Mouse (Mus musculus): ENCODE data around the gene Cbx5. TPM values are rescaled to one million over a fixed set of nuclear protein-coding genes. Genes with fewer than 3 reads are reported as not detected.
A peak's percentile ranks its signal among the peaks of the same experiment; 100 is the strongest.

Cbx5 gene
- polyA plus RNA-seq, 1 experiment: 54.8 TPM

DNA sequence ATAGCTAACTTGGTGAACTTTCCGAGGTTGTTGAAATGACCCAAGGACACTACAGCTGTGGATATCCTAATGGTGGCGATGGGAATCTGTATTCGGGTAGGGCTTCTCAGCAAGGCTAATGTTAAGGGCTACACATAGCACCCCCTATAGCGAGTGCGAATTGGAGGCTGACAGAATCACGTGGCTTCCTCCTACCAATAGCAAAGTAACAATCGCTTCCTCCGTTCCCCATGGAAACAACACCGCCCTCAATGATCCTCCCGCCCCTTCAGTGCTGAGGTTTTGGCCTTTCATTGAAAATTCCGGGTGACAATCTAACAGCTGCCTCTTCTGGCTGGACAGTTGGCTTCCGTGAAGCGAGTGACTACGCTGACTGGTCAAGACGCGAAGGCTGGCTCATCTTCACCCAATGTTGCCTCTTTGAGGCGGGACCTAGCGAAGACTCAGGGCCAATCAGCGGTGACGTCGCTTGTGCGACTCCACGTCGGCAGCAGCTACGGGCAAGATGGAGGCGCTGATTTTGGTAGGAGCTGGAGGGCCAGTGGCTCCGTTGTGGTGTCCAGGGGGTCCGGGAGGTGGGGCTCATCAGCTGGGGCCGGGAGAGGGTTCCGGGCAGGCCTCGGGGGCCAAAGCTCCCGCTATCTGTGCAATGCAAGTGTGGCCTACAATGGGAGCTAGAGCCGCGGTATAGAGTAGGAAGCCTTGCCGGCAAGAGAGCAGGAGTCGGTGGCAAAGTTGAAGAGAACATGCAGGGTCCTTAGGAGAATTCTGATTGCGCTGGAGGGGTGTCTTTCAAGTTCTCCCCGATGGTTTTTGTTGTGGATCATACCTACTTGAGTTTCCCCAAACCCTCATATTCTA lies 33.0 kb upstream of the Cbx5 start, which contains the start of gene Copz1:
TSS of gene Copz1 (plus strand) at position 296 of the 861 bp plus-strand sequence.
- Histone ChIP-seq H3K4me3 (peak within 1 kb of the TSS; percentile 59), H3K36me3 (ENCODE audit: control insufficient read depth, insufficient read depth) (no peaks in the 10 kb centered on the region), H3ac (ENCODE audit: control insufficient read depth, insufficient read length) (peak within 1 kb of the TSS; percentile 16), H3K4me2 (ENCODE audit: low read depth) (peak within 1 kb of the TSS; percentile 87), H3K79me2 (ENCODE audit: control insufficient read depth, insufficient read depth) (peaks cover 31% of the 10 kb centered on the region), H3K27me3 (ENCODE audit: control insufficient read depth, insufficient read depth, insufficient read length) (no peaks in the 10 kb centered on the region)
- TF ChIP-seq SRF (IDR thresholded peaks at IDR 0.05; ENCODE audit: control insufficient read depth, insufficient read length, low read depth) (peak; percentile 59), MAX (IDR thresholded peaks at IDR 0.05; ENCODE audit: low read depth) (no peak), USF1 (IDR thresholded peaks at IDR 0.05; ENCODE audit: low read depth) (peak; percentile 99), POLR2AphosphoS2 (IDR thresholded peaks at IDR 0.05; ENCODE audit: insufficient read length, low read depth) (peak; percentile 85), CEBPB (IDR thresholded peaks at IDR 0.05; ENCODE audit: insufficient read depth, poor library complexity, severe bottlenecking) (no peak), POLR2A (IDR thresholded peaks at IDR 0.05; ENCODE audit: insufficient read length, low read depth) (peak; percentile 89), TCF12 (IDR thresholded peaks at IDR 0.05; ENCODE audit: insufficient read depth, poor library complexity, severe bottlenecking) (no peak)

GRCm38 (mm10) chr15:103268903-103269302 lies 29.3 kb upstream of the Cbx5 start:
- no peak overlapping the region for H3K4me2 ChIP-seq (ENCODE audit: low read depth)
- no peak overlapping the region for H3K4me3 ChIP-seq
- peaks cover 12% of the 10 kb centered on the region for H3K79me2 ChIP-seq (ENCODE audit: control insufficient read depth, insufficient read depth)
- no peak overlapping the region for H3ac ChIP-seq (ENCODE audit: control insufficient read depth, insufficient read length)
- H3K36me3 ChIP-seq (ENCODE audit: control insufficient read depth, insufficient read depth): no peaks in the 10 kb centered on the region
- no peaks in the 10 kb centered on the region for H3K27me3 ChIP-seq (ENCODE audit: control insufficient read depth, insufficient read depth, insufficient read length)
- TF ChIP-seq E2F4 (IDR thresholded peaks at IDR 0.05; ENCODE audit: insufficient read depth): no peak
- no peak for TF ChIP-seq MYOG (IDR thresholded peaks at IDR 0.05; ENCODE audit: control insufficient read depth in 1 of 3, insufficient read depth in 1 of 3, insufficient read length in 2 of 3, low read depth in 2 of 3)
- TF ChIP-seq POLR2AphosphoS2 (IDR thresholded peaks at IDR 0.05; ENCODE audit: insufficient read length, low read depth): no peak

- no peak overlapping the region for H3K4me2 ChIP-seq (ENCODE audit: low read depth)
- H3K27me3 ChIP-seq (ENCODE audit: control insufficient read depth, insufficient read depth, insufficient read length): no peaks in the 10 kb centered on the region
- H3K4me3 ChIP-seq: no peak overlapping the region
- no peaks in the 10 kb centered on the region for H3K79me2 ChIP-seq (ENCODE audit: control insufficient read depth, insufficient read depth)
- no peaks in the 10 kb centered on the region for H3K36me3 ChIP-seq (ENCODE audit: control insufficient read depth, insufficient read depth)
- no peak overlapping the region for H3ac ChIP-seq (ENCODE audit: control insufficient read depth, insufficient read length)
- no peak for TF ChIP-seq POLR2AphosphoS2 (IDR thresholded peaks at IDR 0.05; ENCODE audit: insufficient read length, low read depth)
- no peak for TF ChIP-seq CEBPB (IDR thresholded peaks at IDR 0.05; ENCODE audit: insufficient read depth, poor library complexity, severe bottlenecking)
- no peak for TF ChIP-seq MAX (IDR thresholded peaks at IDR 0.05; ENCODE audit: low read depth)
- no peak for TF ChIP-seq TCF3 (IDR thresholded peaks at IDR 0.05; ENCODE audit: insufficient read length, low read depth)
- no peak for TF ChIP-seq POLR2A (IDR thresholded peaks at IDR 0.05; ENCODE audit: insufficient read length, low read depth)
- TF ChIP-seq SRF (IDR thresholded peaks at IDR 0.05; ENCODE audit: control insufficient read depth, insufficient read length, low read depth): no peak
- TF ChIP-seq E2F4 (IDR thresholded peaks at IDR 0.05; ENCODE audit: insufficient read depth): no peak
- TF ChIP-seq MYOD1 (IDR thresholded peaks at IDR 0.05; ENCODE audit: control insufficient read depth in 1 of 3, insufficient read length in 2 of 3, low read depth in 2 of 3): no peak
- no peak for TF ChIP-seq USF1 (IDR thresholded peaks at IDR 0.05; ENCODE audit: low read depth)
- no peak for TF ChIP-seq MYOG (IDR thresholded peaks at IDR 0.05; ENCODE audit: control insufficient read depth in 1 of 3, insufficient read depth in 1 of 3, insufficient read length in 2 of 3, low read depth in 2 of 3)
- no peak for TF ChIP-seq REST (IDR thresholded peaks at IDR 0.05; ENCODE audit: insufficient read depth, insufficient read length)
- TF ChIP-seq TCF12 (IDR thresholded peaks at IDR 0.05; ENCODE audit: insufficient read depth, poor library complexity, severe bottlenecking): no peak
Measured at GRCm38 (mm10) chr15:103264794-103265193, 25.2 kb upstream of the Cbx5 start.

DNA sequence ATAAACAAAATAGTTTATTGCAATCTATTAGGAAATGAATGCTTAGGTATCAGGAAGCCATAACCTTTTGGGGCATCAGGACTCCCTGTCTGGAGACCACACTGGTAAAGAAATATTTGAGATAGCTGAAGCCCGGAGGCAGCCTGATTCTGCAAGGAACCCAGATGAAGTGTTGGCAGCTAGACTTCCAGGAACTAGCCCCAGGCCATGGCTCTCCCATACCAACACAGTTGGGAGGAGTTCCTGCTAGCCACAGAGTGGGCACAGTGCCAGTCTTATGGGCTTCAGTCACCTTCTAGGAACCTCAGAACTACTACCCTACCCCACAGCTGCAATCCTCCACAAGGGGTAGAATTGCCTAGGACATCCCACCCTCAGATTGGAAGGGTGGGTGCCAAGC lies 20.4 kb upstream of the Cbx5 start:
- H3K4me3 ChIP-seq: no peak overlapping the region
- no peak overlapping the region for H3K4me2 ChIP-seq (ENCODE audit: low read depth)
- TF ChIP-seq MYOG (IDR thresholded peaks at IDR 0.05; ENCODE audit: control insufficient read depth in 1 of 3, insufficient read depth in 1 of 3, insufficient read length in 2 of 3, low read depth in 2 of 3) (peak in 1 of 3 experiments; percentile 32), USF1 (IDR thresholded peaks at IDR 0.05; ENCODE audit: low read depth) (no peak)
- no peaks in the 10 kb centered on the region for H3K36me3 ChIP-seq (ENCODE audit: control insufficient read depth, insufficient read depth)
- H3ac ChIP-seq (ENCODE audit: control insufficient read depth, insufficient read length): no peak overlapping the region
- no peaks in the 10 kb centered on the region for H3K27me3 ChIP-seq (ENCODE audit: control insufficient read depth, insufficient read depth, insufficient read length)
- no peaks in the 10 kb centered on the region for H3K79me2 ChIP-seq (ENCODE audit: control insufficient read depth, insufficient read depth)

GRCm38 (mm10) chr15:103259162-103259561 lies 19.5 kb upstream of the Cbx5 start:
- TF ChIP-seq MYOD1 (IDR thresholded peaks at IDR 0.05; ENCODE audit: control insufficient read depth in 1 of 3, insufficient read length in 2 of 3, low read depth in 2 of 3) (no peak), E2F4 (IDR thresholded peaks at IDR 0.05; ENCODE audit: insufficient read depth) (no peak), SRF (IDR thresholded peaks at IDR 0.05; ENCODE audit: control insufficient read depth, insufficient read length, low read depth) (no peak), POLR2AphosphoS2 (IDR thresholded peaks at IDR 0.05; ENCODE audit: insufficient read length, low read depth) (no peak), POLR2A (IDR thresholded peaks at IDR 0.05; ENCODE audit: insufficient read length, low read depth) (no peak), REST (IDR thresholded peaks at IDR 0.05; ENCODE audit: insufficient read depth, insufficient read length) (no peak)
- Histone ChIP-seq H3K36me3 (ENCODE audit: control insufficient read depth, insufficient read depth) (no peaks in the 10 kb centered on the region), H3K4me2 (ENCODE audit: low read depth) (no peak overlapping the region)

More at GRCm38 (mm10) chr15:103259162-103259561, 19.5 kb upstream of the Cbx5 start:
- H3K27me3 ChIP-seq (ENCODE audit: control insufficient read depth, insufficient read depth, insufficient read length): no peaks in the 10 kb centered on the region
- no peaks in the 10 kb centered on the region for H3K79me2 ChIP-seq (ENCODE audit: control insufficient read depth, insufficient read depth)
- H3ac ChIP-seq (ENCODE audit: control insufficient read depth, insufficient read length): no peak overlapping the region
- no peak overlapping the region for H3K4me3 ChIP-seq

Data from myocyte (in vitro differentiated cells).